Mouse (Mus musculus): ENCODE measurements around the gene Dnmt3b. TPM values are rescaled to one million over a fixed set of nuclear protein-coding genes. Genes with fewer than 3 reads are reported as not detected.
"Not testable (repeated sequence)": the region's sequence is repeated elsewhere in the genome, so short reads cannot be mapped to it uniquely, and the experiment has no call there.

Gene Dnmt3b
- total RNA-seq, 2 experiments from 2014 or later, result 15.2 to 17.8 TPM

DNA sequence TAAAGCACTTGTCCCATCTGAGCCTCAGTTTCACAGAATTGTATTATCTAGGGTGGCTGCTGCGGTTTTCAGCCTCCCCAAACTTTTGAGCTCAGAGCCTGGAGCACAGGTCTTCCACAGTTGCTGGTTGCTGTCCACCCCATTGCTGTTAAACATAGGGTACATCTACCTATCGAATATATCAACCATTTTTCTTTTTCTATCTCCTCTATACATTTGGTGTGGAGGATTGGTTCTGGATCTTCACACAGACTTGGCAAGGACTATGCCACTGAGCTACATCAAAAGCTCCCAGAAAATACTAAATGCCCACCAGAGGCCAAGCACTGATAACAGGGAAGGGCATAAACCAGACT is 16.4 kb upstream of the Dnmt3b start:
- peak; percentile 30; the same call in 1 of the 2 replicates for ATAC-seq (replicated peaks; ENCODE audit: poor library complexity)

DNA sequence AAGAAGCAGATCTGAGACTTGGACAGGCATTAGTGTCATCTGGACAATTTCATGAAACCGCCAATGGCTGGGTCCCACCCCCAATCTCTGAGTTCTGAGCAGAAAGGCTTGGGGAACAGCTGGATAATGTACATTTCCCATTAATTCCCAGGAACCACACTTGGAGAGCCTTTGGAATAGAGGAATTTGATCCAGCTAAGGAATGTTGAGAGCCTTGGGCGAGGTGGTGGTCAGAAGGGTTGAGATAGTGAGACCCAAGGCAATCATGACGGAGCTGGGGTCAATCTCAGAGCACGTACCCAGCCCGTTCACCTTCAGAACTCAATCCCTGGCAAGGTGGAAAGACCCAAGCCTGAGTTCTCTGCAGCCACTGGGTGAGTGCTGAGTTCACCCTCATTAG is 16.0 kb upstream of the Dnmt3b start:
- ATAC-seq (replicated peaks; ENCODE audit: poor library complexity), result no peak

DNA sequence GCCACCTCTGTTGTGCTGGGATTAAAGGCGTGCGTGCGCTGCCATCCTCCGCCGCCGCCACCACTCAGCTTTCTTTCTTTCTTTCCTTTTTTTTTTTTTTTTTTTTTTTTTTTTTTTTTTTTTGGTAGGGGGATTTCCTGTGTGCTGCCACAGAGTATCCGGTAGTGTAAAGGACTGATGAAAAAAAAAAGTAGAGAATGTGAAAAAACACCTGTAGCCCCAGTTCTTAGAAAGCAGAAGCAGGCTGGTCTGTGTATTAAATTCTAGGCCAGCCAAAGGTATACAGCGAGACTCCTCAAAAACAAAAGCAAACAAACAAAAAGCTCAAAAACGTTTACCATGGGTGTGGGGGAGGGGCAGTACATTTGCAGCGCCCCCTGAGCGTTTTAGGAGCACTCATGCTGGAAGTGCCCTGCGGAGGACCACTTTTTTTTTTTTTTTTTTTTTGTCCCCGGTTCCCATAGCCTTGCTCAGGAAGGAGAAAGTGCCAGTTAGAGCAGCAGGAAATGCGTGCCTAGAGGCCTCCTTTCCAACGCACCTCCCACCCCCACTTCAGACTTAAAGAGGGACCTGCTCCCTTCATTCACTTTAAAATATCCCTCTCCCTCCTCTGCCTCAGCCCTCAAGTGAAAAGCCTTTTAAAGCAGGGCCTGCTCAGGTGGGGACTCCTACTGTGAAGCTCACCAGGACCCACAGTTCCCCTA is 10.1 kb upstream of the Dnmt3b start:
- peak; percentile 58 for ATAC-seq (replicated peaks; ENCODE audit: poor library complexity)

DNA sequence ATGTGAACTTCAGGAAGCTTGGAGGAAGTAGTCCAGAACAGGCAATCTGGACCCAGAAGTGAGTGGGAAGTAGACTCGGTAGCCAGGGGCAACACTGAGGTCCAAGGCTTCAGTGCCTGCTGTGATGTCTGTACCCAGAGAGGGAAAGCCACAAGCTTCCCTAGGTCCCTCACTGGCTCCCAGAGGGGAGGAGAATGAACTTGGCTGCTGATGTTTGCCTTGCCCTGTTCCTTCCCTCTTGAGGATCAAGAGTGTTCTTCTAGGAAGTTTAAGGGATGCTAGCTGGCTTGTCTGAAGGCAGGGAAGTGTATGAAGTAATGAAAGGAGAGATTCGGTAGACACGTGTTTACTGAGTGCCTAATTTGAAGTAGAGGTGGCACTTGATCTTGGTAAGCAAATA is 6.8 kb upstream of the Dnmt3b start:
- ATAC-seq (replicated peaks; ENCODE audit: poor library complexity), result no peak

DNA sequence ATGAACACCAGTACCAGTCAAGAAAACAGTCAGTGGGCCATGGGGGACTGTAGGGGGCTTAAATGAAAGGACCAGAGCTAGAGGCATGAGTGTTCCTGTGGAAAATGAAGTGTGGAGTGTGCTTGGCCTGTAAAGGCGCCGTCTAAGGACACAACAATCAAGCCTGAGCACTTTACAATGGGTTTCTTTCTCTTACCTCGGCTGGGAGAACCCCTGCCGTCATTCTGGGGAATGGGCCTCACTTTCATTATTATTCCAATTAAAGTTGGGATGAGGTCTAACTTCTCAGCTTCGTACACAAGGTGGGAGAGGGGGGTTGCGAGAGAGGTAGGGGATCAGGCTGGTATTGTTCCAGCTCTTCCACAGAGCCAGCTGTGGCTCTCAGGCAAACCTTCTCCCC is 6.3 kb upstream of the Dnmt3b start:
- ATAC-seq (replicated peaks; ENCODE audit: poor library complexity), result no peak

DNA sequence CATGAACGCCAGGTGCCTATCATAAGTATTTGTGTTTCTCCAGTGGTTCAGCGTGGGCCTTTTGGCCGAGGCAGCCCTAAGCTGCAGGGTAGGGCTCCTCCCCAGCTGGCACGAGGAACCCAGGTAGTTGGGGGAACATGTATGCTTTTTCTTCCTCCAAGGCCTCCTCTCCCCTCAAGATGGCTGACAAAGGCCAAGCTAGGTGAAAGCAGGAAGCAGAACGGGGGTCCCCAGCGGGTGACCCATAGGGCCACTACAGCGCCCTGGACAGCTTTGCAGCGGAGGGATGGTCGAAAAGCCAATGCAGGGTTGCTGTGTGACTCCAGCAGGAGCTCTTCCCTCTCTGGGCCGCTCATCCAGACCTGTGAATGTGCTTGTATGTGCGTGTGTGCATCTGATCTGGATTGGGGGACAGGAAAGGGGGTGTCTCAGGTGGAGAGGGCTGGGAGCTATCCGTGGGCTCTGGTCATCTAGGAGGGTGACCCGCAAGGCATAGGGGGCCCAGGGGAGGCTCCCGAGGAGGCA is 415 bp upstream of the Dnmt3b start:
- ATAC-seq (replicated peaks; ENCODE audit: poor library complexity), result peak; percentile 23

DNA sequence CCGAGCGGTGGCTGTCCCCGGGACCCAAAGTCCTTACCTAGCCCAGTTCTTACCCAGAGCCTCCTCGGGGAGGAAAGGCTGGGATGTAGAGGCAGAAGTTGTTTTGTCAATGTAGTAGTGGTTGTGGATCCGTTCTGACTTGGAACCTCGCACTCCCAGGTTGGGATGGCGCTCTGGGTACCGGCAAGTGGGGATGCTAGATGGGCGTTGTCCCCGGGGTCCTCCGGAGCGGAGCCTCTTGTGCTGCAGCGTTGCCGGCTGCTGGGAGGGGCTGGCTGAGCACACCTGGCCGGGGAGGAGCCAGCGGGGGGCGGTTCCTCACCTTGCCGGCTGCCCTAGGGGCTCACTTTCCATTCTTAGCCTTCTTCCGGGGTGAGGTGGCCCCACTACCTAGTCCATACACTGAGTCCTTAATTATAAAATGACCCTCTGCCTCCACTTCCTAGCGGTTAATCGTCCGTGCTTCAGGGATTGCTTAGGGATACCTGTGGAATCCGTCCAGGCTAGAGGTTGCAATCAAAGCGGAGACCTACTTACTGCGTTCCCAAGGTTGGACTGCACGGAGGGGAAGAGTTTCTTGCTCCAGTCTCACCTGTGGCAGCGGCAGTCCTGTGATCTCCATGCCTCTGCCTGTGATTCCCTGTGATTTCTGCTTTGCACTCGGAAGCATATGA is 901 bp downstream of the Dnmt3b start:
- 0 out of 2 replicates have a peak, but pooled peaks have one; percentile 12 for ATAC-seq (replicated peaks; ENCODE audit: poor library complexity)

DNA sequence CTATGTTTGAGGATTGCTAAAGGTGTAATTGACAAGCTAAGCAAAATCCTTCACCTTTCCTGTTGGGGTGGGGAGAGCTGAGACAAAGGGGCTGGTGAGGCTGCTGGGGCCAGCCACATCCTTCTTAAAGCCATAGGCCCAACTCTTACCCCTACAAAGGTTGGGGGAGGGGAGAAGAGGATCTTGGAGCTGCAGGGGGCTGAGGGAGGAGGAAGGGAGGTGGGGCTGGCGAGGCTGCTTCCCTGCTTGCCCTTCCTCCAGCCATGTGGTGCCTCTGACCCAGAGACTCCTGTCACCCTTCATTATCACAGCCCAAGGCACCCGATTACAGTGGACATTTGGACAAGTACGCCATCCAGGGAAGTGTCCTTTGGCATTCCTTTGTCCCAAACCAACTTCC is 2.4 kb downstream of the Dnmt3b start:
- ATAC-seq (replicated peaks; ENCODE audit: poor library complexity), result no peak

DNA sequence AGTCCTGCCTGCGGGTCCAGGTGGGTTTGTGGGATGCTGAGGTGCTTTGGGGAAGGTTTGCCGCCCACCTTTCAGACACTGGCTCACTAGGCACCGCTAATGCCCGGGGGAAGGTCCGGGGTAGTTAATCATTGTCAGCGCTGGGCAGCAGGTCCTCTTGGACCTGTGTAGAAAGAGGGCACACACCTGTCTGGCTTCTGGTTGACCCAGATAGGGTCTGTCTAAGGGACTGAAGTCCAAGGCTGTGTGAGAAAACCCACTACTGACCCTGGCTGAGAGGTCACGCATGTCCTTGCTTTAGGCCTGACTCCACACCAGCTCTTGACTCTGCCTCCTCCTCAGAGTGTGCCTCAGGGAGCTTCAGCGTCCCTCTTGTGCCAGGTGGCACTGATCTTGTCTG is 8.4 kb downstream of the Dnmt3b start:
- not testable (repeated sequence) for ATAC-seq (replicated peaks; ENCODE audit: poor library complexity)

DNA sequence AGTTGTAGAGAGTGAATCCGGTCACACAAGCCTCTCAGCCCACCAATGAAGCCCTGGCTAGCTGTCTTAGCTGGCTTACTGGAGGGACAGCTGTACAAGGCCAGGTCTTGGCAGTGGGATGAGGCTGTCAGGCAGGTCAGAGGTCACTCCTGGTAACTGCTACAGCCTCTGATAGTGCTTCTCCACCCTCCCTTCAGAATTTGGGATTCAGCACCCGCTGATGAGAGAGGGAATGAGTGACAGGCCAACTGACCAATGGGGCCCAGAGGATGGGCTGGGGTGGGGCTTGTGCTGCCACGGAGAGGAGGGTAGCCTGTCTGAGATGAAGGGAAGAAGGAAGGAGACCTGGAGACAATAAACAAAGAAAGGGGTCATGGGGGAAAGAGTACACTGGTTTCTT is 11.4 kb downstream of the Dnmt3b start:
- ATAC-seq (replicated peaks; ENCODE audit: poor library complexity), result no peak

DNA sequence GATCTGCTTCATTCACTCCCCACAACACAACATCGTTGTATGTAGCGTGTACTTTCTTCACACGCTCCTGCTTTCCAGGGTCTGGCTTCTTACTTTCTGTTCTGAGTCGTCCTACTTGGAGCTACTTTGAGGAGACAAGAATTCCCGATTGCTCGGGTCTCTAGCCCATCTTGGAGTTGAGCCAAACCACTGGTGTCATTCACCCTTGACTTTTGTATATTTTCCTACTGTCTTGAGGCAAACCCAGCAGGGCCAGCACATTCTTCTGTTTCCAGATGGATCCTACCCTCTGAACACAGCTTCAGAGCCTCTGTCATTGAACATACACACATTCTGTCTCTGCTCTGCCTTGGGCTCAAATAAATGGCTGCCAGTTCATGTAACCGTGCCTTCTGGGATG is 16.2 kb downstream of the Dnmt3b start:
- ATAC-seq (replicated peaks; ENCODE audit: poor library complexity), result no peak

DNA sequence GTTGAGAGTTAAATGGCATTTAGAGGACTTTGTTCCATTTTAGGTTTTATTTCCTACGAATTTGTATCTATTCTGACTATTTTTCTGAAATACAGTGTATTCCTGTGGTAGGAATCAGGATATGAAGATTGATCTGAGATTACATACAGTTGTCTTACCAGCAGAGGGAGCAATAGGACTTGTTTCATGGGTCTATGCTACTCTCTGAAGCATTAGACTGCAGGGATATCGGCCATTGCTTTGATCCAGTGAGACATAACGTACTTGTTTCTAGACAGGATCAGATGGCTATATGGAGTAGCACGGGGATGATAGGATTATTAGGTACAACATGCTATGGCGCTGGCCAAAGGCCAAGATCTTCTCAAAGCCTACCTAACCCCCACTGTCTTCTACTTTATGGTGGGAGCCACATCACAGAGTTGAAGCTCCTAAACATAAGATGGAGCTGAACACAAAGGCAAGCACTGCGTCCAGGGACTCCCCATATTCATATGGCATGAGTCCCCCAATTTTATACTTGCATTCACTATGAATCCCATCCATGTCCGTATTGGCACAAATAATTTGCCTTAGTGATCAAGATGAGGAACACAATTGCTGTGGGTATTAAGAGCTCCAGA is 19.6 kb downstream of the Dnmt3b start:
- ATAC-seq (replicated peaks; ENCODE audit: poor library complexity), result peak; percentile 97

DNA sequence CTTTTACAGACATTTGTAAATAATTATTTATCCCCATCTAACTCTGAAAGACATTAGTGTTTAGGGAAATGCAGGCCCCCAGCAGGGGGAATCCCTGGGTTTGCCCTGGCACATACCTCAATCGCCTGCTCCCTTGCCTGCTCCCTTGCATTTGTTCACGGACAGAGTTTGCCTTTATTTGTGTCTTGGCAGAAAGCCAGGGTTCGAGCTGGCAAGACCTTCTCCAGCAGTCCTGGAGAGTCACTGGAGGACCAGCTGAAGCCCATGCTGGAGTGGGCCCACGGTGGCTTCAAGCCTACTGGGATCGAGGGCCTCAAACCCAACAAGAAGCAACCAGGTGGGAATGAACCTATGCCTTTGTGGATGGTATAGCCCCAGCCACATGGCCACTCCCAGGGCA is 20.9 kb downstream of the Dnmt3b start:
- no peak for ATAC-seq (replicated peaks; ENCODE audit: poor library complexity)

DNA sequence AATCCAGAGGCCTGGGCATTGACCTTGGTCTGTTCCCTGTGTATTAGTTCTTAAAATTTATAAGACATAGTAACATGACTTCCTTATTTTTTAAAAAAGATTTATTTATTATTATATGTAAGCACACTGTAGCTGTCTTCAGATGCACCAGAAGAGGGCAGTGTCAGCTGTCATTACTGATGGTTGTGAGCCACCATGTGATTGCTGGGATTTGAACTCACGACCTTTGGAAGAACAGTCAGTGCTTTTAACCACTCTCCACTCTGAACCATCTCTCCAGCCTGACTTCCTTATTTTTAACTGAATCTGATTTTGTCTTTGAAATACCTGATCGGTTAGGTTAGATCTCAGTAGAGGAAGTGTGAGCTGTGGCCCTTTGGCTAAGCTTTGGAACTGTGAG is 23.4 kb downstream of the Dnmt3b start:
- ATAC-seq (replicated peaks; ENCODE audit: poor library complexity), result no peak

DNA sequence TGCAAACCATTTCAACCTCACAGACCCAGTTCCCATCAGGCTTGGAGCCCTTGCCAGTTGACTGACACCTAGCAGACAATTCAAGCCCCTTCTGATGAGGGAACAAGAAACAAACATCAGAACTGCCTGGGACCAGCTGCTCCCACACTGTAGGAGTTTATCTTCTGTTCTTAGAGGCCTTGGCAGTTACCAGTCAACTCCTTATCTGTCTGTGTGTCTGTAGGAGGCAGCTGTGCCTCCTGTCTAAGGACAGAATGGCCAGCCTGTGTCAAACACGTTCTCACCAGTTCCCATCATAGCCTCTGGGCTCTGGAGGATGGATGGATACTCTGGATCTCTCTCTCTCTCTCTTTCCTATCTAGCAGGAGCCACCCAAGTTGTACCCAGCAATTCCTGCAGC is 26.1 kb downstream of the Dnmt3b start:
- peak; percentile 78 for ATAC-seq (replicated peaks; ENCODE audit: poor library complexity)

DNA sequence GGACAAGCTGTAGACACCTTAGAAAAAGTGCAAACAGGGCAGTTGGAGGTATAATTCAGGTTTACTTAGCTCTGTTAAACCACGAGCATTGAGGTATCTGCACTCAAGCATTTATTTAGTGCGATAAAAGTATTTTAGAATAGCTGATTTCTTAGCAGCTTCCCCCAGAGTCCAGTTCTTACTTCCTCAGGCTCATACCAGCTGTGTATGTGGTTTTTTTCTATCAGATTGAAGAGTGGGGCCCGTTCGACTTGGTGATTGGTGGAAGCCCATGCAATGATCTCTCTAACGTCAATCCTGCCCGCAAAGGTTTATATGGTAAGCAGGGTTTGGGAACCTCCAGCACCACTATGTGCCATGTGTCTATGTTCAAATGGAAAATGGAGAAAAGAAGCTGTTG is 27.7 kb downstream of the Dnmt3b start:
- peak; percentile 49 for ATAC-seq (replicated peaks; ENCODE audit: poor library complexity)

DNA sequence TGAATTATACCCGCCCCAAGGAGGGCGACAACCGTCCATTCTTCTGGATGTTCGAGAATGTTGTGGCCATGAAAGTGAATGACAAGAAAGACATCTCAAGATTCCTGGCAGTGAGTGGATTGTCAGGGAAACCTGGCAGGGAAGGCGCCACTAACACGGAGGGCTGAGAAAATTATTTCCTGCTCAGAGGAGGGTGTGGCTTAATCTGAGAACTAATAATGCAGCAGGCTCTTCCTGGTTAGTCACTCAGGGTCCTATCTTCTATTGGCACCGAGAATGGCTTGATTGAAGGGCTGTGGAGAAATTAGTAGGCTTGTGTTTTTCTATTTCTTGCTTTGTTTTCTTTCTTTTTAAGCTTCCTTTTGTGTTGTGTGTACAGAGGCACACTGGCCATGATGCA is 28.3 kb downstream of the Dnmt3b start:
- peak; percentile 38; the same call in 1 of the 2 replicates for ATAC-seq (replicated peaks; ENCODE audit: poor library complexity)

DNA sequence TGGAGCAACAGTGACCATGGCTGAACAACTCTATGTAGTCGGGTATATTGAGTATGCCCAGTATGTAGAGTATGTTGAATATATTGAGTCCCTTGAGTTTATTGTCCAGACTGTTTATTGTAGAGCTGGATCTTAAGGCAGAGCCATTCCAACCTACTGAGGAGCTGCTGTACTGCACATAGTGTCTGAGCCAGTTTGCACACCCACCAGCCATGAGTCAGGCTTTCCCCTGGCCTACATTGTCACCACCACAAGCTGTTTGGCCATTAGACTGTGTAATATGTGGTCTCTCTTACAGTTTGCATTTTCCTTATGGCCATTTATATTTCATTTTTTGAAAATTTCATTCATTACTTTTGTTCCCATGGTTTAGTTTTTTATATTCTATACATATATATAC is 30.7 kb downstream of the Dnmt3b start:
- ATAC-seq (replicated peaks; ENCODE audit: poor library complexity), result no peak

DNA sequence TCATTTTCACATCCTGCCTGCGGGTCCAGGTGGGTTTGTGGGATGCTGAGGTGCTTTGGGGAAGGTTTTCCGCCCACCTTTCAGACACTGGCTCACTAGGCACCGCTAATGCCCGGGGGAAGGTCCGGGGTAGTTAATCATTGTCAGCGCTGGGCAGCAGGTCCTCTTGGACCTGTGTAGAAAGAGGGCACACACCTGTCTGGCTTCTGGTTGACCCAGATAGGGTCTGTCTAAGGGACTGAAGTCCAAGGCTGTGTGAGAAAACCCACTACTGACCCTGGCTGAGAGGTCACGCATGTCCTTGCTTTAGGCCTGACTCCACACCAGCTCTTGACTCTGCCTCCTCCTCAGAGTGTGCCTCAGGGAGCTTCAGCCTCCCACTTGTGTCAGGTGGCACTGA is 44.2 kb downstream of the Dnmt3b start:
- not testable (repeated sequence) for ATAC-seq (replicated peaks; ENCODE audit: poor library complexity)

DNA sequence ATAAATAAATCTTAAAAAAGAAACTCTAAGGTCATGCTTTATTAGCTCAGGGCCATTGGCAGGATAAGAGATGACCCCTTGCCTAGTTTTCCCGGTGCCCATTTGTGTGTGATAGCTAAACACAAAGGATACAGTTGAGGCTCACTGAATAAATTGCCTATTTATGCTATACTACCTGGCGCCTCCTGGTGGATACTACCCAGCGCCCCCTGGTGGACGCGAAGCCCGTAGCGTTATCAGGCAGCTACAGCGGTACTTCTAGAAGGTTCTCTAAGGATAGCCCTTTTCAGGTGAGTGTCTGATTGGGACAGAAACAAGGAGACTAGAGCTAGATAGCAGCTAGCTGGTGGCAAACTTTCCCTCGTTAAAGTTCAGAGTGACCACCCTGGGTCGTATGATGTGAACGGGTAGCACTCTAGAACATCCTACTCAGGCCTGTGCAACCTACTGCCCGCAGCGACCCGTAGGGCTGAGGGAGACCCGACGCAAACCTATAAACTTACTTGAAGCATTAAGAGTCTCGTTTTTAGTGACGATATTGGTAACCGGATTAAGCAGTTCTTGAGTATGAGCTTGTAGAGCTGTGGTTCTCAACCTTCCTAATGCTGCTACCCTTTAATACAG is 45.3 kb downstream of the Dnmt3b start:
- peak; percentile 97 for ATAC-seq (replicated peaks; ENCODE audit: poor library complexity)

DNA sequence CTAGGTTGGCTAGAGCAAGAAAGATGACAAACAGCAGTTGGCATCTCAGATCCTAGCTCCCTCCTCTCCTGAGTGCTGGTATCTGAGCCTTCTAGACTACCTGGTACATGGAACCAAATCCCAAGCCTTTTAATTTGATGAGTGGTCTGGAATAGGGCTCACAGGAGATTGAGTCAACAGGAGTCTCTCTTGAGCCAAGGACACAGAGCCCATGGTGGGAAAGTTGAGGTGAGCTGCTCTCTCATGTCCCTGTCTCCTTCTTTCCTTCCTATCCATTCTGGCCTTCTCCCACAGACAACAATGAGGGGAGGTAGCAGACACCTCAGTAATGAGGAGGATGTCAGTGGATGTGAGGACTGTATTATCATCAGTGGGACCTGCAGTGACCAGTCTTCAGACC is 47.1 kb downstream of the Dnmt3b start, which contains the start of gene Dnmt3c:
TSS of gene Dnmt3c (plus strand) at position 301 of the 400 bp plus-strand sequence.
- no peak for ATAC-seq (replicated peaks; ENCODE audit: poor library complexity)

Data from megakaryocyte progenitor cell, adult 5-6 weeks (primary cell).